Mouse (Mus musculus): ENCODE data around the gene As3mt. TPM values are rescaled to one million over a fixed set of nuclear protein-coding genes. Genes with fewer than 3 reads are reported as not detected.

The As3mt gene
- polyA plus RNA-seq, 1 experiment, result 0.74 TPM

- Histone ChIP-seq H3K79me2 (ENCODE audit: control insufficient read depth, insufficient read depth) (no peaks in the 10 kb centered on the region), H3K79me3 (ENCODE audit: low read depth) (no peaks in the 10 kb centered on the region), H3K36me3 (ENCODE audit: control insufficient read depth, insufficient read depth) (no peaks in the 10 kb centered on the region), H3K4me3 (ENCODE audit: insufficient read depth, poor library complexity, severe bottlenecking) (no peak overlapping the region), H3ac (ENCODE audit: control insufficient read depth, insufficient read length, low read depth) (no peak overlapping the region), H3K27me3 (ENCODE audit: control insufficient read depth, insufficient read depth, insufficient read length) (peaks cover 47% of the 10 kb centered on the region)
- no peak for TF ChIP-seq MYOG (IDR thresholded peaks at IDR 0.05; ENCODE audit: control insufficient read depth, extremely low read depth, insufficient read length)
- no peak for TF ChIP-seq MAX (IDR thresholded peaks at IDR 0.05)
- no peak for TF ChIP-seq FOSL1 (IDR thresholded peaks at IDR 0.05; ENCODE audit: insufficient read depth, low read length, poor library complexity, severe bottlenecking)
- TF ChIP-seq MYOD1 (IDR thresholded peaks at IDR 0.05; ENCODE audit: control insufficient read depth, insufficient read length, low read depth), result no peak
- TF ChIP-seq CTCF (IDR thresholded peaks at IDR 0.05; ENCODE audit: control insufficient read depth, insufficient read depth, insufficient read length), result no peak
- no peak for TF ChIP-seq CEBPB (IDR thresholded peaks at IDR 0.05; ENCODE audit: low read depth)
- no peak for TF ChIP-seq USF1 (IDR thresholded peaks at IDR 0.05; ENCODE audit: low read depth)
These were observed 31.6 kb upstream of the As3mt start for GRCm38 (mm10) chr19:46675641-46676040.

- Histone ChIP-seq H3K79me2 (ENCODE audit: control insufficient read depth, insufficient read depth) (no peaks in the 10 kb centered on the region), H3K79me3 (ENCODE audit: low read depth) (no peaks in the 10 kb centered on the region), H3K4me3 (ENCODE audit: insufficient read depth, poor library complexity, severe bottlenecking) (no peak overlapping the region), H3K36me3 (ENCODE audit: control insufficient read depth, insufficient read depth) (no peaks in the 10 kb centered on the region), H3K27me3 (ENCODE audit: control insufficient read depth, insufficient read depth, insufficient read length) (peaks cover 30% of the 10 kb centered on the region), H3ac (ENCODE audit: control insufficient read depth, insufficient read length, low read depth) (no peak overlapping the region)
- TF ChIP-seq CEBPB (IDR thresholded peaks at IDR 0.05; ENCODE audit: low read depth) (no peak), FOSL1 (IDR thresholded peaks at IDR 0.05; ENCODE audit: insufficient read depth, low read length, poor library complexity, severe bottlenecking) (no peak), CTCF (IDR thresholded peaks at IDR 0.05; ENCODE audit: control insufficient read depth, insufficient read depth, insufficient read length) (no peak), USF1 (IDR thresholded peaks at IDR 0.05; ENCODE audit: low read depth) (no peak), MAX (IDR thresholded peaks at IDR 0.05) (no peak), MYOG (IDR thresholded peaks at IDR 0.05; ENCODE audit: control insufficient read depth, extremely low read depth, insufficient read length) (no peak), MYOD1 (IDR thresholded peaks at IDR 0.05; ENCODE audit: control insufficient read depth, insufficient read length, low read depth) (no peak)
These were observed 27.4 kb upstream of the As3mt start for GRCm38 (mm10) chr19:46679720-46680383.

GRCm38 (mm10) chr19:46689460-46690372, 17.5 kb upstream of the As3mt start, which contains the start of gene Borcs7:
Gene Borcs7, plus strand, starts transcription at chr19:46689906.
- Histone ChIP-seq H3K79me3 (ENCODE audit: low read depth) (no peaks in the 10 kb centered on the region), H3ac (ENCODE audit: control insufficient read depth, insufficient read length, low read depth) (peak within 1 kb of the TSS; percentile 63), H3K79me2 (ENCODE audit: control insufficient read depth, insufficient read depth) (no peaks in the 10 kb centered on the region), H3K36me3 (ENCODE audit: control insufficient read depth, insufficient read depth) (no peaks in the 10 kb centered on the region), H3K27me3 (ENCODE audit: control insufficient read depth, insufficient read depth, insufficient read length) (no peaks in the 10 kb centered on the region), H3K4me3 (ENCODE audit: insufficient read depth, poor library complexity, severe bottlenecking) (peak within 1 kb of the TSS; percentile 59)
- TF ChIP-seq CTCF (IDR thresholded peaks at IDR 0.05; ENCODE audit: control insufficient read depth, insufficient read depth, insufficient read length) (no peak), MAX (IDR thresholded peaks at IDR 0.05) (peak; percentile 82), USF1 (IDR thresholded peaks at IDR 0.05; ENCODE audit: low read depth) (no peak)

GRCm38 (mm10) chr19:46690387-46690786, 16.9 kb upstream of the As3mt start:
- Histone ChIP-seq H3K36me3 (ENCODE audit: control insufficient read depth, insufficient read depth) (no peaks in the 10 kb centered on the region), H3ac (ENCODE audit: control insufficient read depth, insufficient read length, low read depth) (peak overlapping the region; percentile 25), H3K4me3 (ENCODE audit: insufficient read depth, poor library complexity, severe bottlenecking) (peak overlapping the region; percentile 59), H3K27me3 (ENCODE audit: control insufficient read depth, insufficient read depth, insufficient read length) (no peaks in the 10 kb centered on the region), H3K79me3 (ENCODE audit: low read depth) (no peaks in the 10 kb centered on the region), H3K79me2 (ENCODE audit: control insufficient read depth, insufficient read depth) (no peaks in the 10 kb centered on the region)
- TF ChIP-seq MAX (IDR thresholded peaks at IDR 0.05), result no peak
- TF ChIP-seq CEBPB (IDR thresholded peaks at IDR 0.05; ENCODE audit: low read depth), result no peak
- TF ChIP-seq CTCF (IDR thresholded peaks at IDR 0.05; ENCODE audit: control insufficient read depth, insufficient read depth, insufficient read length), result no peak
- no peak for TF ChIP-seq MYOG (IDR thresholded peaks at IDR 0.05; ENCODE audit: control insufficient read depth, extremely low read depth, insufficient read length)
- TF ChIP-seq MYOD1 (IDR thresholded peaks at IDR 0.05; ENCODE audit: control insufficient read depth, insufficient read length, low read depth), result no peak
- no peak for TF ChIP-seq USF1 (IDR thresholded peaks at IDR 0.05; ENCODE audit: low read depth)
- no peak for TF ChIP-seq FOSL1 (IDR thresholded peaks at IDR 0.05; ENCODE audit: insufficient read depth, low read length, poor library complexity, severe bottlenecking)

- TF ChIP-seq MYOD1 (IDR thresholded peaks at IDR 0.05; ENCODE audit: control insufficient read depth, insufficient read length, low read depth) (no peak), CTCF (IDR thresholded peaks at IDR 0.05; ENCODE audit: control insufficient read depth, insufficient read depth, insufficient read length) (no peak), MYOG (IDR thresholded peaks at IDR 0.05; ENCODE audit: control insufficient read depth, extremely low read depth, insufficient read length) (no peak), USF1 (IDR thresholded peaks at IDR 0.05; ENCODE audit: low read depth) (no peak)
- no peaks in the 10 kb centered on the region for H3K79me3 ChIP-seq (ENCODE audit: low read depth)
- H3K79me2 ChIP-seq (ENCODE audit: control insufficient read depth, insufficient read depth), result no peaks in the 10 kb centered on the region
- H3ac ChIP-seq (ENCODE audit: control insufficient read depth, insufficient read length, low read depth), result no peak overlapping the region
- H3K36me3 ChIP-seq (ENCODE audit: control insufficient read depth, insufficient read depth), result no peaks in the 10 kb centered on the region
- no peak overlapping the region for H3K4me3 ChIP-seq (ENCODE audit: insufficient read depth, poor library complexity, severe bottlenecking)
- H3K27me3 ChIP-seq (ENCODE audit: control insufficient read depth, insufficient read depth, insufficient read length), result no peaks in the 10 kb centered on the region
These were observed 16.2 kb upstream of the As3mt start for GRCm38 (mm10) chr19:46691078-46691477.
